Mouse (Mus musculus): ENCODE results near the gene Cd79a. TPM values are rescaled to one million over a fixed set of nuclear protein-coding genes. Genes with fewer than 3 reads are reported as not detected.
A peak's percentile ranks its signal among the peaks of the same experiment; 100 is the strongest.

The Cd79a gene
- polyA plus RNA-seq, 1 experiment = not detected

DNA sequence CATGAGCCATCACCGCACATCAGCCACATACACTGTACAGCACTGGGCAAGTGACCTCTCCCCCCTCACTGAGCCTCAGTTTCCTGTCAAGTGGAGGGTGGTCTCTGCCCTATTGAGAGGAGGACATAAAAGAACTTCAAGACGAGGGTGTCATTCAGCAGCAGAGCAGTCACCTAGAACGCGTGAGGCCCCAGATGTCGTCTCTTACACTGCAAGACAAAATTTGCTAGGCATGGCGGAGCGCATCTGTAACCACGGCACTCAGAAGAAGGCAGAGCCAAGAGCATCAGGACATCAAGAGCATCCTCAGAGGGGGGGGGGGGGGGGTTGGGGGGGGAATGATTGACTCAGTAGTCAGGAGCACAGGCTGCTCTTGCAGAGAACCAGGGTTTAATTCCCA lies 912 bp upstream of the Cd79a start:
- no peak for TF ChIP-seq POLR2A (IDR thresholded peaks at IDR 0.05; ENCODE audit: borderline replicate concordance, low read depth, low read length)
- no peak for TF ChIP-seq CTCF (IDR thresholded peaks at IDR 0.05; ENCODE audit: low read depth, low read length)
- no peak overlapping the region for H3K4me3 ChIP-seq (ENCODE audit: insufficient read depth, low read length)
- no peaks in the 10 kb centered on the region for H3K4me1 ChIP-seq (ENCODE audit: control insufficient read depth, insufficient read depth, low read length)
- no peak overlapping the region for H3K27ac ChIP-seq (ENCODE audit: insufficient read depth, low read depth, low read length)

- Histone ChIP-seq H3K4me3 (ENCODE audit: insufficient read depth, low read length) (no peak overlapping the region), H3K4me1 (ENCODE audit: control insufficient read depth, insufficient read depth, low read length) (peaks cover 10% of the 10 kb centered on the region), H3K27ac (ENCODE audit: insufficient read depth, low read depth, low read length) (no peak overlapping the region)
- TF ChIP-seq POLR2A (IDR thresholded peaks at IDR 0.05; ENCODE audit: borderline replicate concordance, low read depth, low read length) (no peak), CTCF (IDR thresholded peaks at IDR 0.05; ENCODE audit: low read depth, low read length) (no peak)
Observed at GRCm38 (mm10) chr7:24897959-24898358, 778 bp downstream of the Cd79a start.

DNA sequence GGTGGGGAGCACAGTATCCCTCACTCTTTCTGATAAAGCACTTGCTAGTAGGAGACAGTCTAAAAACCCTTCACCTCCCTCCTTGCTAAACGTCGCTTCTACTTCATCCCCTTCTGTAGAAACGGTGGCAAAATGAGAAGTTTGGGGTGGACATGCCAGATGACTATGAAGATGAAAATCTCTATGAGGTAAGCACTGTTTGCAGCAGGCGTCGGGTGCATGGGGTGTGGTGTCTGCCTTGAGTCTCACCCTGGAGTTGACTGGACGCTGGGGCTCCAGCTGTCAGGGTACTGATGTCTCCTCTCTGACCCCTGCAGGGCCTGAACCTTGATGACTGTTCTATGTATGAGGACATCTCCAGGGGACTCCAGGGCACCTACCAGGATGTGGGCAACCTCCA lies 3.9 kb downstream of the Cd79a start:
- TF ChIP-seq POLR2A (IDR thresholded peaks at IDR 0.05; ENCODE audit: borderline replicate concordance, low read depth, low read length) = no peak
- no peak for TF ChIP-seq CTCF (IDR thresholded peaks at IDR 0.05; ENCODE audit: low read depth, low read length)
- H3K27ac ChIP-seq (ENCODE audit: insufficient read depth, low read depth, low read length) = no peak overlapping the region
- H3K4me3 ChIP-seq (ENCODE audit: insufficient read depth, low read length) = no peak overlapping the region
- peaks cover 14% of the 10 kb centered on the region for H3K4me1 ChIP-seq (ENCODE audit: control insufficient read depth, insufficient read depth, low read length)

- Histone ChIP-seq H3K27ac (ENCODE audit: insufficient read depth, low read depth, low read length) (peak overlapping the region; percentile 70), H3K4me3 (ENCODE audit: insufficient read depth, low read length) (no peak overlapping the region), H3K4me1 (ENCODE audit: control insufficient read depth, insufficient read depth, low read length) (peaks cover 14% of the 10 kb centered on the region)
- TF ChIP-seq POLR2A (IDR thresholded peaks at IDR 0.05; ENCODE audit: borderline replicate concordance, low read depth, low read length) = no peak
- no peak for TF ChIP-seq CTCF (IDR thresholded peaks at IDR 0.05; ENCODE audit: low read depth, low read length)
Observed at GRCm38 (mm10) chr7:24901842-24902241, 4.7 kb downstream of the Cd79a start.

DNA sequence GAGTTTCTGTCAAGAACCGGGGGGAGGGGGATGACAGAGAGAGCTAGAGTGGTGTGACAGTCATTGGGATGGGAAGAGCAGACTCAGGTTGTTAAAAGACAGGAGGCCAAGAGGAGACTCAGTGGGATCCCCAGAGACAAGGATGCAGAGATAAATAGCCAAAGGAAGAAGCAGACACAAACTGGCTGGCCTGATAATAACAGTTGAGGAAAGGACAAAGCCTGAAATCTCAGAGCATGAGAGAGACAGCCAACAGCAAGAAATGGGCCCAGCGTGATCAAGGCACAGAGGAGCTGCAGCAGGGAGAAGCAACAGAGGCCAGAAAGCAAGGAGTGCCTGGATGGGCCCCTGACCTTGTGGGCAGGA lies 5.1 kb downstream of the Cd79a start:
- H3K4me3 ChIP-seq (ENCODE audit: insufficient read depth, low read length) = peak overlapping the region; percentile 52
- H3K27ac ChIP-seq (ENCODE audit: insufficient read depth, low read depth, low read length) = peak overlapping the region; percentile 70
- peaks cover 14% of the 10 kb centered on the region for H3K4me1 ChIP-seq (ENCODE audit: control insufficient read depth, insufficient read depth, low read length)
- no peak for TF ChIP-seq CTCF (IDR thresholded peaks at IDR 0.05; ENCODE audit: low read depth, low read length)
- TF ChIP-seq POLR2A (IDR thresholded peaks at IDR 0.05; ENCODE audit: borderline replicate concordance, low read depth, low read length) = no peak

DNA sequence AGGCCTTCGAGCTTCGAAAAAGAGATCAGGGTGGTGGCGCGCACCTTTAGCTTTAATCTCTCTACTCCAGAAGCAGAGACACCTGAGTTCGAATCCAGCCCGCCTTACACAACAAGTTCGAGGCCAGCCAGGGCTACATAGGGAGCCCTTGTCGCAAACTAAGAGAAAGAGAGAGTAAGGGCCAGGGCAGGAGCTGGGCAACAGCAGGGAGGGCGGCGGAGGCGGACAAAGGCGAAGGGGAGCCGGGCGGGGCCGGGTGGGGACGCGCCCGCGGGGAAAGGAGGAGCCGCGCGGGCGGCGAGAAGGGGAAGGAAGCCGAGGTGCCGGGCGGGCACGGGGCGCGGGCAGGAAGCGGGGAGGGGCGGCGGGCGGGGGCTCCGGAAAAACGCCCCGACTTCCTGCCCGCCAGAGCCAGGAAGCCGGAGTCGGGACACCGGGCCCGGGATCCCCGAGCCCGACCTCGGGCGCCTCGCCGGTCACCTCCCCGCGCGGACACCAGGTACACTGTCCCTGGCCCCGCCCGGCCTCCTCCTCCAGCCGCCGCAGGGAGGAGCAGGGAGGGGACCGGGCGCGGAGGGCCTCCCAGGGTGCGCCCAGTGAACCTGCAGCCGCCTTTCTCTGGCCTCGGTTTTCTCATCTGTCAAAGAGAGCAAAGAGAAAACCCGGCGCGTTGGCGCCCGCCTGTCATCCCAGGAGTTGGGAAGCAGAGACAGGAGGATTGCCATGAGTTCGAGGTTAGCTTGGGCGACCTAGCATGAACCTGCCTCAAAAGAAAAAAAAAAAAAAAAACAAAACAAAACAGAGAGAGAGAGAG lies 5.7 kb downstream of the Cd79a start, which contains the start of gene Arhgef1:
Gene Arhgef1 (plus strand): TSS at position 283 of the 814 bp plus-strand sequence.
- no peak for TF ChIP-seq CTCF (IDR thresholded peaks at IDR 0.05; ENCODE audit: low read depth, low read length)
- no peak for TF ChIP-seq POLR2A (IDR thresholded peaks at IDR 0.05; ENCODE audit: borderline replicate concordance, low read depth, low read length)

DNA sequence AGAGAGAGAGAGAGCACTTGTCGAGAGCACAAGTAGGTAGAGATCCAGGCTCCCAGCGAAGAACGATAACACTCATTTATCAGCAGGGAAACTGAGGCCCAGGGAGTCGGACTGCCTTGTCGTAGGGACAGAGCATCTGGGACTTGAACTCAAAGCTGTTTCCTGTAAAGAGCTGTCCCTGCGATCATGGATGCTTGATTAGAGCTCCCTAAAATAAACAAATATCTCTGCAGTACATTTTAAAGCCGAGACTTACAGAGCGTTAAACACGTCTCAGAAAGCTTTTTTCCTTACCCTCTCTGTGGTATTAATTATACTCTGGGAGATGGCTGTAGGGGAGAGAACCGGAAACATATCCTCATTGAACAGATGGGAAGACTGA lies 6.3 kb downstream of the Cd79a start:
- H3K4me3 ChIP-seq (ENCODE audit: insufficient read depth, low read length) = peak overlapping the region; percentile 78
- H3K4me1 ChIP-seq (ENCODE audit: control insufficient read depth, insufficient read depth, low read length) = peaks cover 14% of the 10 kb centered on the region
- peak overlapping the region; percentile 76 for H3K27ac ChIP-seq (ENCODE audit: insufficient read depth, low read depth, low read length)
- no peak for TF ChIP-seq CTCF (IDR thresholded peaks at IDR 0.05; ENCODE audit: low read depth, low read length)
- no peak for TF ChIP-seq POLR2A (IDR thresholded peaks at IDR 0.05; ENCODE audit: borderline replicate concordance, low read depth, low read length)

More for the DNA sequence above, 5.7 kb downstream of the Cd79a start, which contains the start of gene Arhgef1:
- Histone ChIP-seq H3K27ac (ENCODE audit: insufficient read depth, low read depth, low read length) (peak within 1 kb of the TSS; percentile 76), H3K4me3 (ENCODE audit: insufficient read depth, low read length) (peak within 1 kb of the TSS; percentile 78), H3K4me1 (ENCODE audit: control insufficient read depth, insufficient read depth, low read length) (peaks cover 14% of the 10 kb centered on the region)

DNA sequence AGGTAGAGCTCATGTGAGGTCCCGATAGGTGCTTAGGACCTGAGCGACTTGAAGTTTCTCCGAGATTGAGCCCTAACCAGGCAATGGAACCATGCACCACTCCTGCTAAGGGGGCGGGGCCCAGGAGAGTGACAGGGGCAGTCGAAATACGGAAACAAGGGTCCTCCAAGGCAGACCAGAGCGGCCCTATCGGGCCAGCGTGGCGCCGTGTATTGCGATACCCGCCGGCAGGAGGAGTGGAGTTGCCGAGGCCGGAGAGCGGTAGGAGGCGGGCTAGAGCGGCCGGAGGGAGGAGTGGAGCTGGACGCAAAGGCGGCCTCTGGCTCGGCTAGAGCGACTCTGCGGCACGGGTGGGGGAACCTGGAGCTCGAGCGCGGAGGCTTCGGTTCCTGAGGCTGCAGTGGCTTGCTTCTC lies 6.9 kb downstream of the Cd79a start:
- TF ChIP-seq POLR2A (IDR thresholded peaks at IDR 0.05; ENCODE audit: borderline replicate concordance, low read depth, low read length) (no peak), CTCF (IDR thresholded peaks at IDR 0.05; ENCODE audit: low read depth, low read length) (no peak)
- Histone ChIP-seq H3K4me1 (ENCODE audit: control insufficient read depth, insufficient read depth, low read length) (peaks cover 14% of the 10 kb centered on the region), H3K27ac (ENCODE audit: insufficient read depth, low read depth, low read length) (peak overlapping the region; percentile 76), H3K4me3 (ENCODE audit: insufficient read depth, low read length) (peak overlapping the region; percentile 88)

- H3K4me3 ChIP-seq (ENCODE audit: insufficient read depth, low read length) = peak overlapping the region; percentile 88
- H3K4me1 ChIP-seq (ENCODE audit: control insufficient read depth, insufficient read depth, low read length) = peaks cover 14% of the 10 kb centered on the region
- TF ChIP-seq POLR2A (IDR thresholded peaks at IDR 0.05; ENCODE audit: borderline replicate concordance, low read depth, low read length) (no peak), CTCF (IDR thresholded peaks at IDR 0.05; ENCODE audit: low read depth, low read length) (peak; percentile 77)
- no peak overlapping the region for H3K27ac ChIP-seq (ENCODE audit: insufficient read depth, low read depth, low read length)
Observed at GRCm38 (mm10) chr7:24904936-24905335, 7.8 kb downstream of the Cd79a start.

GRCm38 (mm10) chr7:24906551-24906950 lies 9.4 kb downstream of the Cd79a start:
- Histone ChIP-seq H3K4me1 (ENCODE audit: control insufficient read depth, insufficient read depth, low read length) (peaks cover 14% of the 10 kb centered on the region), H3K4me3 (ENCODE audit: insufficient read depth, low read length) (no peak overlapping the region), H3K27ac (ENCODE audit: insufficient read depth, low read depth, low read length) (no peak overlapping the region)
- TF ChIP-seq CTCF (IDR thresholded peaks at IDR 0.05; ENCODE audit: low read depth, low read length) (no peak), POLR2A (IDR thresholded peaks at IDR 0.05; ENCODE audit: borderline replicate concordance, low read depth, low read length) (no peak)

Measured in bone marrow macrophage, adult 2 months (primary cell).